In genomic region chr10:128090651-128091563, GRCm38 (mm10) we compare ENCODE assay signal across 8 mouse cellular contexts. TPM values are rescaled to one million over a fixed set of nuclear protein-coding genes. Genes with fewer than 3 reads are reported as not detected.
DNase-seq lines count a peak whose midpoint lies in the region; ATAC-seq lines count a peak whose summit lies in the region.

No protein-coding gene starts in this region.

- no peaks in the 10 kb centered on the region for H3K9me3 ChIP-seq in hindbrain, embryonic 15.5 days

- H3K9ac ChIP-seq in hindbrain, embryonic 15.5 days, result peak overlapping the region; percentile 84

- ATAC-seq in hindbrain, embryonic 15.5 days (ENCODE audit: low FRiP score, low read depth), result peak; percentile 24

- H3K27me3 ChIP-seq in hindbrain, embryonic 15.5 days, result no peaks in the 10 kb centered on the region

- H3K4me1 ChIP-seq in hindbrain, embryonic 15.5 days (replicated peaks), result peaks cover 43% of the 10 kb centered on the region

- 8% methylated on average over 14 of the region's 14 CpGs for WGBS in hindbrain, embryonic 15.5 days

- peak overlapping the region; percentile 91 for H3K4me2 ChIP-seq in hindbrain, embryonic 15.5 days

- DNase-seq in WW6 (ENCODE audit: low read depth, low spot score), result peak; percentile 76
- peak; percentile 76 to 90 for DNase-seq in cerebellum, postnatal 4 days (ENCODE audit: low spot score in 2 of 2)
- DNase-seq in frontal cortex, postnatal 36 days (ENCODE audit: low spot score in 2 of 2), result peak; percentile 83 to 92
- peak; percentile 84 for DNase-seq in left cerebral cortex, adult 11 months (ENCODE audit: low spot score)
- peak; percentile 88 to 93 for DNase-seq in lung, postnatal 4 days
- peak; percentile 94 for DNase-seq in retina, postnatal 1 day
- DNase-seq in thymus, postnatal 4 days, result peak; percentile 94

- peak overlapping the region; percentile 82 for H3K4me3 ChIP-seq in hindbrain, embryonic 15.5 days

- peak overlapping the region; percentile 86 for H3K27ac ChIP-seq in hindbrain, embryonic 15.5 days (replicated peaks)

- peaks cover 49% of the 10 kb centered on the region for H3K36me3 ChIP-seq in hindbrain, embryonic 15.5 days

RNA-seq across cellular contexts. Expression of gene Baz2a, which starts 0.5 kb away (rescaled TPM):
- 8.1 and 8.3 TPM in 2 replicates for polyA plus RNA-seq in hindbrain, embryonic 15.5 days (2015; fragmentation: Nextera tagmentation; extraction: Ambion mirVana)

RNA-seq across cellular contexts. Expression of gene Atp5b, which starts 7.8 kb away (rescaled TPM):
- 2,267 and 2,290 TPM in 2 replicates for polyA plus RNA-seq in hindbrain, embryonic 15.5 days (2015; fragmentation: Nextera tagmentation; extraction: Ambion mirVana)

RNA-seq across cellular contexts. Expression of gene Ptges3, which starts 32.2 kb away (rescaled TPM):
- 371 and 395 TPM in 2 replicates for polyA plus RNA-seq in hindbrain, embryonic 15.5 days (2015; fragmentation: Nextera tagmentation; extraction: Ambion mirVana)

RNA-seq across cellular contexts. Expression of gene Naca, which starts 55.5 kb away (rescaled TPM):
- polyA plus RNA-seq in hindbrain, embryonic 15.5 days (2015; fragmentation: Nextera tagmentation; extraction: Ambion mirVana), result 494 and 518 TPM in 2 replicates

Comparison
In these comparisons a context has a peak if more than half of its experiments do, and no peak if none do; other contexts are left out.
1. Peak in every context shown above with its lines: DNase-seq, ATAC-seq, H3K4me3 ChIP-seq and H3K27ac ChIP-seq.